Mouse (Mus musculus) left cerebral cortex, adult 2 months (tissue): Measurements from ENCODE around the gene Ebf3. TPM values are rescaled to one million over a fixed set of nuclear protein-coding genes. Genes with fewer than 3 reads are reported as not detected.
A peak's percentile ranks its signal among the peaks of the same experiment; 100 is the strongest.

Source experiments
- DNase-seq, 2 experiments: peaks; one replicate each; pipeline ENCODE4 v3.0.0; 2021 to 2022; ENCODE audit warnings: low spot score in 2 of 2, mixed read lengths in 1 of 2; ENCODE audit errors: extremely low spot score in 1 of 2
- H3K27ac ChIP-seq: fragments of 200-600 bp; 2 replicates; pipeline ENCODE4 v1.8.1; 2022
- H3K4me3 ChIP-seq: fragments of 200-600 bp; 2 replicates; pipeline ENCODE4 v1.8.1; 2022
- CTCF ChIP-seq: fragments of 200-600 bp; IDR thresholded peaks from 2 replicates; pipeline ENCODE4 v1.8.1; 2022; ENCODE audit warnings: antibody characterized with exemption, mild to moderate bottlenecking, moderate library complexity
- intact Hi-C: fragments of 180-260 bp; cut with DNase I; formaldehyde crosslinking; loops from one replicate; pipeline ENCODE4 v1.15.1; 2025
- total RNA-seq, 2 experiments: library from RNA; stranded (reverse); gene quantifications; 2 replicates each; pipeline ENCODE4 v1.2.3; 2021

Gene Ebf3
- total RNA-seq, 2 experiments from 2014 or later: 0.20 to 0.35 TPM

DNA sequence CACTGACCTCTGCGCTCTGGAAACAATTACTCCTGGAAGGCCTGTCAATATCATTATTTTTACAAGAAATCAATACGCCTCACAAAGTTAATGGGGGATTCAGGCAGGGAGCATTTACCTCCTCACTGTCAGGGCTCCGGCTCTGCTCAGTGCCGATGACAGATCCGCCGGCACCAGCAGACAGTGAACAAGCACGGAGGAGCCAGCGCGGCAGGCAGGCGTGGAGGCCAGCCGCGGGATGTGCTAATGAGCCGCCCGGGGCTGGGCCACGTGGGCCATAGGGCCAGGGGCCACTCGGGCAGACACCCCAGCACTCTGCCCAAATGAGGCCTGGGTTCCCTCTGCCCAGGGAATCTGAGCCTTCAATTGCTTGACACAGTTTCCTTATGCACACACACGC is 47.7 kb downstream of the Ebf3 start:
- intact Hi-C loops: no loop called here

GRCm38 (mm10) chr7:137262330-137262729 is 51.9 kb downstream of the Ebf3 start:
- intact Hi-C loops: no loop called here
- no peak for TF ChIP-seq CTCF

More for the DNA sequence above, 47.7 kb downstream of the Ebf3 start:
- DNase-seq: no peak
- Histone ChIP-seq H3K27ac (no peak overlapping the region), H3K4me3 (no peak overlapping the region)
- no peak for TF ChIP-seq CTCF

GRCm38 (mm10) chr7:137246213-137246872 is 67.9 kb downstream of the Ebf3 start:
- intact Hi-C loops: loop anchor here (2.0 kb wide), 1 partner anchor 74 kb away; no protein-coding TSS in a partner anchor
- DNase-seq: peak; percentile 18 to 39
- Histone ChIP-seq H3K27ac (no peak overlapping the region), H3K4me3 (no peak overlapping the region)
- peak; percentile 75 for TF ChIP-seq CTCF

More at GRCm38 (mm10) chr7:137262330-137262729, 51.9 kb downstream of the Ebf3 start:
- DNase-seq: no peak
- no peak overlapping the region for H3K4me3 ChIP-seq
- no peak overlapping the region for H3K27ac ChIP-seq

DNA sequence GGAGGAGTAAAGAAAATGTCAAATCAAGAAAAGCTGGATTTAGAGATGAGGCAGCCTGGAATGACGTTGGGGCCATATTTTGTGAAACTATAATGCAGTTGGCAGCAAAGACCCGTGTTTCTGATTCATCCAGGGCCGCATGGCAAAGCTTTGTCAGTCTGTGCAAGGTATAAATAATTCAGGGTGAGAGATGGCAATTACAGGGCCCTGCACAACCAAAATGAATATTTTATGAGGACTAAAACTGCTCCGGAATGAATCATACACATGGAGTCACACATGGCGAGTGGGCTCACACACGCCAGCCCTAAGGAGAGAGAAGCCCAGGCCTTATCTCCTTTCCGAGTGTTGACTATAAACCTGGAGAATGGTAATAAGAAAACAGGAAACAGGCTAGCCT is 69.4 kb downstream of the Ebf3 start:
- intact Hi-C loops: no loop called here
- no peak for TF ChIP-seq CTCF
- Histone ChIP-seq H3K27ac (no peak overlapping the region), H3K4me3 (no peak overlapping the region)
- DNase-seq: no peak

- Histone ChIP-seq H3K4me3 (no peak overlapping the region), H3K27ac (no peak overlapping the region)
- no peak for DNase-seq
- intact Hi-C loops: no loop called here
- TF ChIP-seq CTCF: no peak
These were observed 73.8 kb downstream of the Ebf3 start for GRCm38 (mm10) chr7:137240481-137240880.

GRCm38 (mm10) chr7:137239542-137240133 is 74.6 kb downstream of the Ebf3 start:
- TF ChIP-seq CTCF: no peak
- Histone ChIP-seq H3K4me3 (no peak overlapping the region), H3K27ac (no peak overlapping the region)
- intact Hi-C loops: no loop called here
- no peak for DNase-seq

- Histone ChIP-seq H3K4me3 (no peak overlapping the region), H3K27ac (no peak overlapping the region)
- DNase-seq: no peak
- intact Hi-C loops: no loop called here
- no peak for TF ChIP-seq CTCF
These were observed 76.8 kb downstream of the Ebf3 start for GRCm38 (mm10) chr7:137237419-137237818.

GRCm38 (mm10) chr7:137223823-137224222 is 90.4 kb downstream of the Ebf3 start:
- Histone ChIP-seq H3K27ac (no peak overlapping the region), H3K4me3 (no peak overlapping the region)
- TF ChIP-seq CTCF: no peak
- no peak for DNase-seq
- intact Hi-C loops: no loop called here

DNA sequence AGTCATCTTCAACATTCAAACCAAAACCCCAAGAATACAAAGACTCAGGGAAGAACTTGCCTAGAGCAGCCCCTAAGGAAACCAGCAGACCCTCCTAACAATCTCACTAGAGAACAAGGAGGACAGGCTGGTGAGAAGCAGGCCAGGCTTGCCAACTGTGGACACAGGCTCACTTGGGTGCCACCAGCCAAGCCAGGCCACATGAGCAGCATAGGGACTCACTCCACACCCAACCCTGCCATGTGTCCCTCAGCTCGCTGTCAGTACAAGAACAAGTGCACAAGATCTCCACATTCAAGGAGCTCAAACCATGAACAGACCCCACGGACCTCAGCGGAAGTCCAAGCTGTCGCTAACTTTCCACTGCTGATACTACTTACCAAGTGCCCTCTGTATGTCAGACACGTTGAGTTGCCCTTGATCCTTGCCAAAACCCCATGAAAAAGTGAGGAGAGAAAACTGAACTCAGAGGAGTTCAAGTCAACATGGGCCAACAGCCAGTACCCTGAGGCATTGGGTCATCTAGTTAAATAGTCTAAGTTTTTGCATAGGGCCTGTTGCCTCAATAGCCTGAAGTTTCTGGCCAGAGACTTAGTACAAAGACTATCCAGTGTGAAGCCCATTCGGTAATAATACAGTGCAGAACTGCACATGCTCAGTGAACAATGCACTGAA is 91.3 kb downstream of the Ebf3 start:
- no peak for DNase-seq
- intact Hi-C loops: no loop called here
- no peak overlapping the region for H3K4me3 ChIP-seq
- no peak for TF ChIP-seq CTCF
- H3K27ac ChIP-seq: no peak overlapping the region

DNA sequence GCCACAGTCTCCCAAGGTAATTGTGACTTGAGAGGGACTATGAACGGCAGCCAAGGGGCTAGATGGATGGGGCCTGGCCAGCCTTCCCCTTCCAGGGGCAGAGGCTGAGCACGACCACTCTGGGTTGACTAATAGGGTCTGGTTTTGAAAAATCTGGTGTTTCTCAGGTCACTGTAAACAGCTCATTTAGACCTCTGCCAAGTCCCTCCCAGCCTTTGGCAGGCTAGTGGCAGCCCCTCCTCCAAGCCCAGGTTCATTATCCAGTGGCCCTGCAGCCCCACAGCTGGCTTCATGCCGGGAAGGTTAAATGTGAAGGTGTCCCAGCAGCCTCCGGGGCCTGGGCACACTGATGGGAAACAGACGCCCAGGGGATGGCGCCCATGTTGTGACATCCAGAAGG is 92.6 kb downstream of the Ebf3 start:
- intact Hi-C loops: no loop called here
- H3K27ac ChIP-seq: no peak overlapping the region
- DNase-seq: no peak
- TF ChIP-seq CTCF: no peak
- no peak overlapping the region for H3K4me3 ChIP-seq

DNA sequence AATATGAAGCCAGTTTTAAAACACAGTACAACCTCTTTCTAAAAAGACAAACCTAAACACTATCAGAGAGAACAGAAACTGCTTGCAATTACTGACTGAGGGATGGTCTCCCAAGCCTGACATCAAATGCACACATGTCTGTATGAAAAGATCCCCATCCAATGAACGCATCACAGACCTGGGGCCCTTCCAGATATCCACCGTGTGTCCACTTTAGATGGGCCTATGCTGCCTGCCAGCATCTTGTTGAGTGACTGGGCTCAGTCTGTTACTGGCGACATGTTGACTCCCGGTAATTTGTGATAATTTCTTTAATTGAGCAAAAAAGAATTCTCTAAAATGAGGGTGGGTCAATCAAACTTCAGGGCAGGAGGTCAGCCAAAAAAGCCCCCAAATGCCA is 93.8 kb downstream of the Ebf3 start:
- Histone ChIP-seq H3K27ac (no peak overlapping the region), H3K4me3 (no peak overlapping the region)
- intact Hi-C loops: no loop called here
- DNase-seq: no peak
- TF ChIP-seq CTCF: no peak

- H3K4me3 ChIP-seq: no peak overlapping the region
- no peak overlapping the region for H3K27ac ChIP-seq
- no peak for DNase-seq
- TF ChIP-seq CTCF: no peak
- intact Hi-C loops: no loop called here
These were observed 95.5 kb downstream of the Ebf3 start for GRCm38 (mm10) chr7:137218706-137219105.
